Mouse (Mus musculus): ENCODE results near the gene Myl7. TPM values are rescaled to one million over a fixed set of nuclear protein-coding genes. Genes with fewer than 3 reads are reported as not detected.
"Not testable (repeated sequence)": the region's sequence is repeated elsewhere in the genome, so short reads cannot be mapped to it uniquely, and the experiment has no call there.

Myl7 gene
- polyA plus RNA-seq, 1 experiment from 2014 or later = 1.4 TPM

- H3K36me3 ChIP-seq = no peaks in the 10 kb centered on the region
- WGBS = 73% methylated on average over 2 of the region's 2 CpGs
These were observed 5.3 kb upstream of the Myl7 start for GRCm38 (mm10) chr11:5903844-5904243.

GRCm38 (mm10) chr11:5902390-5902789 is 3.8 kb upstream of the Myl7 start:
- Histone ChIP-seq H3K36me3 (no peaks in the 10 kb centered on the region), H3K9ac (peak overlapping the region; percentile 33; the same call in 1 of the 2 replicates), H3K4me3 (replicated peaks) (peak overlapping the region; percentile 44), H3K4me1 (peaks cover 28% of the 10 kb centered on the region), H3K4me2 (replicated peaks) (peak overlapping the region; percentile 63), H3K27ac (replicated peaks) (no peak overlapping the region), H3K27me3 (0 out of 2 replicates have a peak, but pooled peaks cover 4% of the 10 kb centered on the region), H3K9me3 (replicated peaks) (no peaks in the 10 kb centered on the region)
- 16% methylated on average over 6 of the region's 6 CpGs for WGBS
- no peak for ATAC-seq (ENCODE audit: insufficient number of reproducible peaks, low FRiP score, low TSS enrichment, low read depth)

More at GRCm38 (mm10) chr11:5903844-5904243, 5.3 kb upstream of the Myl7 start:
- no peaks in the 10 kb centered on the region for H3K9me3 ChIP-seq (replicated peaks)
- H3K4me3 ChIP-seq (replicated peaks) = no peak overlapping the region
- H3K4me1 ChIP-seq = peaks cover 17% of the 10 kb centered on the region
- no peak overlapping the region for H3K27ac ChIP-seq (replicated peaks)
- no peak overlapping the region for H3K4me2 ChIP-seq (replicated peaks)
- 0 out of 2 replicates have a peak, but pooled peaks cover 4% of the 10 kb centered on the region for H3K27me3 ChIP-seq
- no peak for ATAC-seq (ENCODE audit: insufficient number of reproducible peaks, low FRiP score, low TSS enrichment, low read depth)
- no peak overlapping the region for H3K9ac ChIP-seq

GRCm38 (mm10) chr11:5901950-5902349 is 3.4 kb upstream of the Myl7 start:
- peak overlapping the region; percentile 63 for H3K4me2 ChIP-seq (replicated peaks)
- ATAC-seq (ENCODE audit: insufficient number of reproducible peaks, low FRiP score, low TSS enrichment, low read depth) = peak; percentile 69
- peaks cover 33% of the 10 kb centered on the region for H3K4me1 ChIP-seq
- H3K9ac ChIP-seq = peak overlapping the region; percentile 33
- no peaks in the 10 kb centered on the region for H3K36me3 ChIP-seq
- H3K27me3 ChIP-seq = 0 out of 2 replicates have a peak, but pooled peaks cover 4% of the 10 kb centered on the region
- peak overlapping the region; percentile 44 for H3K4me3 ChIP-seq (replicated peaks)
- under 1% methylated on average over 32 of the region's 32 CpGs for WGBS
- H3K27ac ChIP-seq (replicated peaks) = no peak overlapping the region
- no peaks in the 10 kb centered on the region for H3K9me3 ChIP-seq (replicated peaks)

DNA sequence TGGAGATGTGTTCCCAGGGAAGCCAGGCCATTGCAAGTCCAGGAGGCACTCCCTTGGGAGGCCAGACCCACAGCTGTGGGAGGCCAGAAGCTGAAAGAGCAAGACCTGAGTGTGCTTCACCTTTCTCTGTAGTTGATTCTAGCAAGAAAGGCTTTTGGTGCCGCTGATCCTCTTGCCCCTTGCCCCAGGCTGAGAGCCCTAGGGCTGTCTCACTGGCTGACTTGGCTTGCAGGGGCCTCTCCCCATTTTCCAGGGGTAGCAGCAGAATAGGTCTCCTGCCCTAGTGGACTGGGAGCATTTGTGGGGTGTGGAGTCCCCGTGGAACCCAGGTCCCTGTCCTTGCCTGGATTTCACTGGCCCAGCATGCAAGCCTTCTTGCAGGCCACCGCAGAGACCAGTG is 2.7 kb upstream of the Myl7 start:
- Histone ChIP-seq H3K27ac (replicated peaks) (no peak overlapping the region), H3K9ac (peak overlapping the region; percentile 33), H3K4me3 (replicated peaks) (peak overlapping the region; percentile 44), H3K4me1 (peaks cover 38% of the 10 kb centered on the region), H3K27me3 (0 out of 2 replicates have a peak, but pooled peaks cover 4% of the 10 kb centered on the region), H3K4me2 (replicated peaks) (peak overlapping the region; percentile 63), H3K36me3 (no peaks in the 10 kb centered on the region), H3K9me3 (replicated peaks) (no peaks in the 10 kb centered on the region)
- WGBS = 32% methylated on average over 3 of the region's 3 CpGs
- ATAC-seq (ENCODE audit: insufficient number of reproducible peaks, low FRiP score, low TSS enrichment, low read depth) = no peak

DNA sequence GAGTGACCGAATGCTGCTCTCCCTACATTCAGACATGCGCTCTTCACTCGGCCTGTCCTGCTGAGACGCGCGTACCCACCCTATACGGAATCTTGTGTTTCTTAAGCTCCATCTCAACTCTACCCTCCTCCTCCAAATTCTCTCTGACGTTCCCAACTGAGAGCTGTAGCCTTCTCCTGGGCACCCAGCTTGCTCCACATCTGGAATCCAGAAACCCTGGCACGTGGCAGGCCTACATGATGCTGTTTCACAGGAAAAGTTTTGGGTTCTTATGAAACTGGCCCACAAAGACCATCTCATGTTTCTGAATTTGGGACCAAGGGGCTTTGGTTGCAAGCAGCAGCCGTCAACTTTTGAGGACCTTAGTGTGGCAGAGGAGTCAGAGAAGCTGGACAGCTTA is 704 bp upstream of the Myl7 start:
- H3K9ac ChIP-seq = no peak overlapping the region
- H3K4me1 ChIP-seq = peaks cover 38% of the 10 kb centered on the region
- no peaks in the 10 kb centered on the region for H3K9me3 ChIP-seq (replicated peaks)
- H3K27me3 ChIP-seq = 0 out of 2 replicates have a peak, but pooled peaks cover 4% of the 10 kb centered on the region
- WGBS = 72% methylated on average over 10 of the region's 10 CpGs
- no peak for ATAC-seq (ENCODE audit: insufficient number of reproducible peaks, low FRiP score, low TSS enrichment, low read depth)
- no peak overlapping the region for H3K27ac ChIP-seq (replicated peaks)
- no peak overlapping the region for H3K4me2 ChIP-seq (replicated peaks)
- no peaks in the 10 kb centered on the region for H3K36me3 ChIP-seq
- H3K4me3 ChIP-seq (replicated peaks) = no peak overlapping the region

- no peak overlapping the region for H3K4me2 ChIP-seq (replicated peaks)
- WGBS = 32% methylated on average over 10 of the region's 10 CpGs
- peaks cover 38% of the 10 kb centered on the region for H3K4me1 ChIP-seq
- H3K4me3 ChIP-seq (replicated peaks) = no peak overlapping the region
- no peak overlapping the region for H3K27ac ChIP-seq (replicated peaks)
- no peaks in the 10 kb centered on the region for H3K36me3 ChIP-seq
- no peaks in the 10 kb centered on the region for H3K9me3 ChIP-seq (replicated peaks)
- no peak overlapping the region for H3K9ac ChIP-seq
- 0 out of 2 replicates have a peak, but pooled peaks cover 4% of the 10 kb centered on the region for H3K27me3 ChIP-seq
- no peak for ATAC-seq (ENCODE audit: insufficient number of reproducible peaks, low FRiP score, low TSS enrichment, low read depth)
These were observed 743 bp downstream of the Myl7 start for GRCm38 (mm10) chr11:5897839-5898238.

DNA sequence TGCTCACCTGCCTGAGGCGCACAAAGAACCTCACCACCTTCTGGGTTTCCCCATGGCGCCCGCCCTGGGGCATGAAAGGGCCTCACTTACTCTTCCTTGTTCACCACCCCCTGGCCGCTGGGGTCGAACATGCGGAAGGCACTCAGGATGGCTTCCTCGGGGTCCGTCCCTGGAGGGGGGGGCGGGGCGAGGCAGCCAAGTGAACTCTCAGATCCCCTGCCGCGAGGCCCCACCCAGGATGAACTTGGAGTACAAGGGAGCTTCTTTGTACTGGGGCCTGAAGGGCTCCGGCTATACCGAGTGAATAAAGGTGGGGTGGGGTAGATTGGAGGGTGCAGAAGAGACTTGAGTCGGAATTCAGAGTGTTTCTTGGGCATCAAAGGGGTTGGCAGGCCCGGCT is 1.4 kb downstream of the Myl7 start:
- H3K9me3 ChIP-seq (replicated peaks) = no peaks in the 10 kb centered on the region
- H3K4me1 ChIP-seq = peaks cover 39% of the 10 kb centered on the region
- no peak overlapping the region for H3K4me3 ChIP-seq (replicated peaks)
- H3K4me2 ChIP-seq (replicated peaks) = no peak overlapping the region
- WGBS = 18% methylated on average over 16 of the region's 16 CpGs
- 0 out of 2 replicates have a peak, but pooled peaks cover 4% of the 10 kb centered on the region for H3K27me3 ChIP-seq
- H3K36me3 ChIP-seq = no peaks in the 10 kb centered on the region
- H3K27ac ChIP-seq (replicated peaks) = no peak overlapping the region
- H3K9ac ChIP-seq = no peak overlapping the region
- ATAC-seq (ENCODE audit: insufficient number of reproducible peaks, low FRiP score, low TSS enrichment, low read depth) = no peak

DNA sequence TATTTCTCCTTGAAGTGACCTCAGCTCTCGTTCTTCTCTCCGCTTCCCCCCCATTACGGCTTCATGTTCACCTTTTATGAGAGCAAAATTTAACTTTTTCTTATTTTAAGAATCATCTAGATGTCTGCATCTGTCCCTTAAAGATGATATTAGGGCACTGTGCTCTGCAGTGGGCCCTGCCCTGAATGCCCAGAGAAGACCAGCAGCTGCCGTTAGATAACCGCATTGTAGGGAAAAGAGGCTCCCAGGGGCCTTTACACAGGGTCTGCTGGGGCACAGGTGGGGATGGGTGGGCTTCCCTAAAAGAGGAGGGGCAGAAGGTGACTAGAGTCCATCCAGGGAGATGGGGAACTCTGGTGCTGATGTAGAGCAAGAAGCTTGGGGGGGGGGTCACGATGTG is 4.8 kb downstream of the Myl7 start:
- Histone ChIP-seq H3K9ac (no peak overlapping the region), H3K4me3 (replicated peaks) (no peak overlapping the region), H3K4me2 (replicated peaks) (no peak overlapping the region), H3K36me3 (no peaks in the 10 kb centered on the region), H3K9me3 (replicated peaks) (no peaks in the 10 kb centered on the region), H3K27ac (replicated peaks) (no peak overlapping the region), H3K27me3 (no peaks in the 10 kb centered on the region), H3K4me1 (peaks cover 41% of the 10 kb centered on the region)
- 68% methylated on average over 6 of the region's 6 CpGs for WGBS
- ATAC-seq (ENCODE audit: insufficient number of reproducible peaks, low FRiP score, low TSS enrichment, low read depth) = no peak

DNA sequence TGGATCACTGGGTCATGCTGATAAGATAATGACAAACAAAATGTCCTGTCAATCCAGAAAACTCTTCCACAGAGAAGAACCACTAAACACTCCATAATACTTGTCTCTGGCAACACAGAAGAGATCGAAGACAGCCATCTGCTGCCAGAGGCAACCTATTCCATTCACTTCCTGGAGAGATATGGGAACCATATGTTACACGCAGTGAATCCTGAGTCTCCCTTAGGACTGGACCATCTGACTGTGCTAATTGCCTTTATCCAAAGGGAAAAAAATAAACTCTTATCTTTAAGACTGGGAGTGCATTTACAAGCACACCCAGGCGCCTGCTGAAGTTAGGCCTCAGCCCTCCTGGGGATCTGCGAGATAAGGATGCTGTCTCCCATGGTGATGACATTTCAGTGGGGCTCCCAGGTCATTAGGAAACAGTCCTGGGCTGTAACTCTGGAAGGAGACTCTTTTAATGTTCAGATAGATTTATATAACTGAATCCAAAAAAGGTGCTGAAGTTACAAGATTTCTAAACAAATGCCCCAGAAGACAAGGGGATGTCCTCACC is 5.7 kb downstream of the Myl7 start:
- H3K9me3 ChIP-seq (replicated peaks) = no peaks in the 10 kb centered on the region
- ATAC-seq (ENCODE audit: insufficient number of reproducible peaks, low FRiP score, low TSS enrichment, low read depth) = no peak
- 47% methylated on average over 4 of the region's 4 CpGs for WGBS
- H3K4me1 ChIP-seq = peaks cover 36% of the 10 kb centered on the region
- H3K4me3 ChIP-seq (replicated peaks) = no peak overlapping the region
- H3K27me3 ChIP-seq = no peaks in the 10 kb centered on the region
- no peaks in the 10 kb centered on the region for H3K36me3 ChIP-seq
- no peak overlapping the region for H3K4me2 ChIP-seq (replicated peaks)
- H3K9ac ChIP-seq = no peak overlapping the region
- no peak overlapping the region for H3K27ac ChIP-seq (replicated peaks)

GRCm38 (mm10) chr11:5892151-5892591 is 6.4 kb downstream of the Myl7 start:
- Histone ChIP-seq H3K9ac (no peak overlapping the region), H3K36me3 (no peaks in the 10 kb centered on the region), H3K4me1 (peaks cover 32% of the 10 kb centered on the region), H3K4me3 (replicated peaks) (no peak overlapping the region), H3K9me3 (replicated peaks) (no peaks in the 10 kb centered on the region), H3K27ac (replicated peaks) (no peak overlapping the region), H3K4me2 (replicated peaks) (no peak overlapping the region), H3K27me3 (no peaks in the 10 kb centered on the region)
- WGBS = 45% methylated on average over 8 of the region's 8 CpGs
- no peak for ATAC-seq (ENCODE audit: insufficient number of reproducible peaks, low FRiP score, low TSS enrichment, low read depth)

DNA sequence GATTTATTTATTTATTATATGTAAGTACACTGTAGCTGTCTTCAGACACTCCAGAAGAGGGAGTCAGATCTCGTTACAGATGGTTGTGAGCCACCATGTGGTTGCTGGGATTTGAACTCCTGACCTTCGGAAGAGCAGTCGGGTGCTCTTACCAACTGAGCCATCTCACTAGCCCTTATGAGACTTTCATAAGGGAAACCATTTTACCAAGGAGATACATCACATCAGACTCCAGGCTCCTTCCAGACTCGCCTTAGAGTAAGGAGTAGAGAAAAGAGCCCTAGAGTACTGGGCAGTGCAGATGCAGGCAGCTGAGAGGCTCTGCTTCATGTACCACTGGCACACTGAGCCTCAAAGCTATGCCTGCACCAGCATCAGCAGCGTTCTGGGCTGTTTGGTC is 10.0 kb downstream of the Myl7 start:
- H3K27me3 ChIP-seq; H3K9me3 ChIP-seq (replicated peaks); H3K9ac ChIP-seq; ATAC-seq (ENCODE audit: insufficient number of reproducible peaks, low FRiP score, low TSS enrichment, low read depth); H3K4me3 ChIP-seq (replicated peaks); H3K27ac ChIP-seq (replicated peaks); H3K4me2 ChIP-seq (replicated peaks); H3K36me3 ChIP-seq: not testable (repeated sequence)
- H3K4me1 ChIP-seq = peaks cover 36% of the 10 kb centered on the region
- WGBS = 43% methylated on average over 5 of the region's 5 CpGs

GRCm38 (mm10) chr11:5887250-5887649 is 11.3 kb downstream of the Myl7 start:
- ATAC-seq (ENCODE audit: insufficient number of reproducible peaks, low FRiP score, low TSS enrichment, low read depth) = no peak
- Histone ChIP-seq H3K27ac (replicated peaks) (no peak overlapping the region), H3K9ac (no peak overlapping the region), H3K4me2 (replicated peaks) (no peak overlapping the region), H3K9me3 (replicated peaks) (no peaks in the 10 kb centered on the region), H3K4me1 (peaks cover 30% of the 10 kb centered on the region), H3K4me3 (replicated peaks) (no peak overlapping the region), H3K27me3 (no peaks in the 10 kb centered on the region), H3K36me3 (no peaks in the 10 kb centered on the region)
- WGBS = 47% methylated on average over 5 of the region's 5 CpGs
